Mouse (Mus musculus): Measurements from ENCODE around the gene Gabbr2. TPM values are rescaled to one million over a fixed set of nuclear protein-coding genes. Genes with fewer than 3 reads are reported as not detected.
A peak's percentile ranks its signal among the peaks of the same experiment; 100 is the strongest.

Gene Gabbr2
- polyA plus RNA-seq, 1 experiment from 2014 or later: 5.0 TPM

GRCm38 (mm10) chr4:46736910-46737511 is 254.7 kb downstream of the Gabbr2 start:
- Histone ChIP-seq H3K4me3 (no peak overlapping the region), H3K9me3 (no peaks in the 10 kb centered on the region), H3K27ac (replicated peaks) (0 out of 2 replicates have a peak overlapping the region, but pooled peaks have one; percentile 9), H3K27me3 (peaks cover 6% of the 10 kb centered on the region; the same call in 1 of the 2 replicates), H3K4me1 (replicated peaks) (peaks cover 37% of the 10 kb centered on the region), H3K4me2 (no peak overlapping the region), H3K9ac (no peak overlapping the region), H3K36me3 (no peaks in the 10 kb centered on the region)
- WGBS: 41% methylated on average over 9 of the region's 9 CpGs
- no peak for ATAC-seq (ENCODE audit: low read depth)

DNA sequence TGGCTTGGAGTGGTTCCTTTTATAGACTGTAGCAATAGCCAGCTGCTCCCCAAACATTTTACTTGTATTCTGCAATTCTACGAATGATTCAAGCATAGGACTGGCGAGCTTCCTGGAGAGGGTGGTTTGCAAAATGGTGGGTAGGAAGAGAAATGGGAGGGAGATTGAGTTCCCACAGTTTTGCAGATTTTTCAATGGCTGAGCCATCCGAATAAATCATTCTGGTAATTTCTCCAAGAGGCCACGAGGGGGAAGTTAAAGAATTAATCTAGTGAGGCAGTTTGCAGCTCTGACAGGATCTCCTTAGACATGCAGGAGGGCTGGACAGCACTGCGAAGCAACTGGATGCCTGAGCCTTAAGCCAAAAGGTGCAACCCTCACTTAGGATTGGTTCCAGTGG is 256.8 kb downstream of the Gabbr2 start:
- Histone ChIP-seq H3K4me3 (no peak overlapping the region), H3K27ac (replicated peaks) (no peak overlapping the region), H3K9ac (no peak overlapping the region), H3K27me3 (peaks cover 6% of the 10 kb centered on the region; the same call in 1 of the 2 replicates), H3K4me1 (replicated peaks) (peaks cover 49% of the 10 kb centered on the region), H3K36me3 (no peaks in the 10 kb centered on the region), H3K4me2 (no peak overlapping the region), H3K9me3 (no peaks in the 10 kb centered on the region)
- 55% methylated on average over 5 of the region's 5 CpGs for WGBS
- no peak for ATAC-seq (ENCODE audit: low read depth)

GRCm38 (mm10) chr4:46731590-46731989 is 260.1 kb downstream of the Gabbr2 start:
- no peak overlapping the region for H3K4me2 ChIP-seq
- ATAC-seq (ENCODE audit: low read depth): no peak
- H3K9me3 ChIP-seq: no peaks in the 10 kb centered on the region
- H3K27ac ChIP-seq (replicated peaks): peak overlapping the region; percentile 71
- peaks cover 6% of the 10 kb centered on the region; the same call in 1 of the 2 replicates for H3K27me3 ChIP-seq
- 8% methylated on average over 8 of the region's 8 CpGs for WGBS
- H3K4me3 ChIP-seq: no peak overlapping the region
- H3K36me3 ChIP-seq: no peaks in the 10 kb centered on the region
- H3K9ac ChIP-seq: 0 out of 2 replicates have a peak overlapping the region, but pooled peaks have one; percentile 26
- peaks cover 55% of the 10 kb centered on the region for H3K4me1 ChIP-seq (replicated peaks)

- 0 out of 2 replicates have a peak overlapping the region, but pooled peaks have one; percentile 1 for H3K27ac ChIP-seq (replicated peaks)
Observed at GRCm38 (mm10) chr4:46729306-46730042, 262.2 kb downstream of the Gabbr2 start.

DNA sequence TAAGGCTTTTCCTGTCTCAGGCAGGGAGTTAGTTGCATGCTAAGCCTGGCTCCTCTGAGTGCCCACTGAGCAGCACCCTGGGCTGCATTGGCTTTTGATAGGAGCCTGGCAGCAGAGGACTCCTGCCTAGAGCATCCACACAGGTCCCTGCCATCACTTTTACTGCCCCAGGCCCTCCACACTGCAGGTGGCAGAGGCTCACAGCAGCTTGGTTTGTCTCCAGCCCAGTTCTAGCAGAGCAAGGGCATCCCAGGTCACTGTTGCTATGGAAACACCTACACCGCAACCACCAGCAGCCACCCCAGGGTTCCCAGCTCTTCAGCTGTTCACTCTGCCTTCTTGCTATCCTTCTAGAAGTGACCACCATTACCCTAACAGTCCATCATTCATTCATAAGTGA is 263.4 kb downstream of the Gabbr2 start:
- Histone ChIP-seq H3K9me3 (no peaks in the 10 kb centered on the region), H3K27me3 (no peaks in the 10 kb centered on the region; the same call in 1 of the 2 replicates), H3K4me2 (no peak overlapping the region), H3K27ac (replicated peaks) (0 out of 2 replicates have a peak overlapping the region, but pooled peaks have one; percentile 33), H3K4me3 (no peak overlapping the region), H3K4me1 (replicated peaks) (peaks cover 42% of the 10 kb centered on the region), H3K36me3 (no peaks in the 10 kb centered on the region), H3K9ac (peak overlapping the region; percentile 3; the same call in 1 of the 2 replicates)
- ATAC-seq (ENCODE audit: low read depth): peak; percentile 40
- WGBS: 5% methylated on average over 1 of the region's 1 CpGs

More at GRCm38 (mm10) chr4:46729306-46730042, 262.2 kb downstream of the Gabbr2 start:
- ATAC-seq (ENCODE audit: low read depth): 0 out of 2 replicates have a peak, but pooled peaks have one; percentile 28
- Histone ChIP-seq H3K4me2 (no peak overlapping the region), H3K27me3 (peaks cover 6% of the 10 kb centered on the region; the same call in 1 of the 2 replicates), H3K36me3 (no peaks in the 10 kb centered on the region), H3K9me3 (no peaks in the 10 kb centered on the region), H3K4me3 (no peak overlapping the region), H3K9ac (no peak overlapping the region), H3K4me1 (replicated peaks) (peaks cover 42% of the 10 kb centered on the region)
- WGBS: 47% methylated on average over 9 of the region's 9 CpGs

- no peaks in the 10 kb centered on the region; the same call in 1 of the 2 replicates for H3K27me3 ChIP-seq
- H3K36me3 ChIP-seq: no peaks in the 10 kb centered on the region
- WGBS: 86% methylated on average over 11 of the region's 11 CpGs
- no peak for ATAC-seq (ENCODE audit: low read depth)
- H3K4me1 ChIP-seq (replicated peaks): peaks cover 39% of the 10 kb centered on the region
- H3K9ac ChIP-seq: no peak overlapping the region
- H3K27ac ChIP-seq (replicated peaks): no peak overlapping the region
- no peak overlapping the region for H3K4me2 ChIP-seq
- H3K9me3 ChIP-seq: no peaks in the 10 kb centered on the region
- H3K4me3 ChIP-seq: no peak overlapping the region
Observed at GRCm38 (mm10) chr4:46727153-46727552, 264.5 kb downstream of the Gabbr2 start.

GRCm38 (mm10) chr4:46720821-46721557 is 270.7 kb downstream of the Gabbr2 start:
- no peaks in the 10 kb centered on the region for H3K4me1 ChIP-seq (replicated peaks)
- H3K4me3 ChIP-seq: no peak overlapping the region
- H3K9me3 ChIP-seq: no peaks in the 10 kb centered on the region
- no peak overlapping the region for H3K27ac ChIP-seq (replicated peaks)
- WGBS: 87% methylated on average over 16 of the region's 16 CpGs
- H3K4me2 ChIP-seq: no peak overlapping the region
- H3K36me3 ChIP-seq: no peaks in the 10 kb centered on the region
- no peak for ATAC-seq (ENCODE audit: low read depth)
- H3K9ac ChIP-seq: no peak overlapping the region
- no peaks in the 10 kb centered on the region; the same call in 1 of the 2 replicates for H3K27me3 ChIP-seq

DNA sequence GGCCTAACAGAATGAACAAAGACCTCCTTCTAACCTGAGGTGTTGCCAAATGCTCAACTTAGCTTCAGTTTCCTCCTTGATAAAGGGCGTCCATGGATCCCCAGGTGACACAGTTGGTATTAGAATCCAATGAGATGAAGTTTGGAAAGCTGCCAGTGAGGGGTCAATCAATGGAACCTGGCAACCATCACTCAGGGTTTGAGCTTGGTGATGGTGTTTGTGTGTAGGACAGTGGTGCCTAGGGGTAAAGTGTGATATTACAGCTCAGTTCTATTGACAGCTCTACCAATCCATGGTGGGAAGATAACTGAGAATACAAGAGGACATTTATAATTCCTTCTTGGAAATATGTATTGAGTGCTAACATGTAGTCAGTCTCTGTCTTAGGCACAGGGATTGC is 271.6 kb downstream of the Gabbr2 start:
- no peak for ATAC-seq (ENCODE audit: low read depth)
- Histone ChIP-seq H3K27me3 (no peaks in the 10 kb centered on the region), H3K4me3 (no peak overlapping the region), H3K36me3 (no peaks in the 10 kb centered on the region), H3K9me3 (no peaks in the 10 kb centered on the region), H3K27ac (replicated peaks) (no peak overlapping the region), H3K4me1 (replicated peaks) (no peaks in the 10 kb centered on the region), H3K4me2 (no peak overlapping the region), H3K9ac (no peak overlapping the region)
- 62% methylated on average over 1 of the region's 1 CpGs for WGBS

DNA sequence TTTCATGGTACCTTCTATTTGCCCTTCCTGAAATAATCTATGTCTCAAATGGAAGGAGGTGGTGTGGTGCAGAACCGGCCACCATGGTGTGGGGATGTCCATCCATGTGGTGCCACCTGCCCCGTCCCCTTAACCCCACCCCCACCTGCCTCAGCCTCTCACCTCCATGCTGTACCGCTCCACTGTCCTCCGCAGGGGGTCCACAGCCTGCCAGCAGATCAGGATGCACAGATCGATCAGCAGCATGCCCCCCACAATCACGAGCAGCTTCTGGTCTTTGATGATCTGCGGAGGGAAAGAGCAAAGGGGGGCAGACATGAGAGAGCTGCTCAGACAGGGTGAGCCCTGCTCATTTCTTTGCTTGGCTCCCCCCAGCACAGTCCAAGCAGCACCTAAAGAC is 273.0 kb downstream of the Gabbr2 start:
- H3K4me2 ChIP-seq: no peak overlapping the region
- no peaks in the 10 kb centered on the region for H3K4me1 ChIP-seq (replicated peaks)
- no peaks in the 10 kb centered on the region for H3K9me3 ChIP-seq
- no peak overlapping the region for H3K27ac ChIP-seq (replicated peaks)
- H3K27me3 ChIP-seq: no peaks in the 10 kb centered on the region
- ATAC-seq (ENCODE audit: low read depth): no peak
- peaks cover 5% of the 10 kb centered on the region; the same call in 1 of the 2 replicates for H3K36me3 ChIP-seq
- WGBS: 35% methylated on average over 7 of the region's 7 CpGs
- no peak overlapping the region for H3K9ac ChIP-seq
- no peak overlapping the region for H3K4me3 ChIP-seq

DNA sequence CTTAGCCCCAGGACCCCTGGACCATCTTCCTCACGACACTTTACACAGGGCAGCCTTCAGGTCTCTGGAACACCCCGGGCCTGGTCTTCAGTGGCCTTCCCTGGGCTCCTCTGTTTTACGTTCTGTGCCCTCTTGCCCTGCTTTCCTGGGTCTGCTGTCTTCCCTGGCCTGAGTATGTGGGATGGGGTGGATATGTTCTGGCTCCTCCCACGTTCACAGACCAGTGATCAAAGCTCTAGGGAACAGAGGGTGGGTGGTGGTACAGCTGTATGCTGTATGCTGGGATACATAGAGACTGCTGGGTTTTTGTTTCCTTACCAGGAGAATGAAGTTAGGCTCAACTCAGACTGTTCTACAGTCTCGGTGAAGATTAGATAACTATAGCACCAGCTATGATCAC is 274.5 kb downstream of the Gabbr2 start:
- H3K9ac ChIP-seq: no peak overlapping the region
- H3K27me3 ChIP-seq: no peaks in the 10 kb centered on the region
- H3K27ac ChIP-seq (replicated peaks): no peak overlapping the region
- no peak for ATAC-seq (ENCODE audit: low read depth)
- 39% methylated on average over 5 of the region's 5 CpGs for WGBS
- peaks cover 12% of the 10 kb centered on the region; the same call in 1 of the 2 replicates for H3K36me3 ChIP-seq
- no peak overlapping the region for H3K4me2 ChIP-seq
- no peak overlapping the region for H3K4me3 ChIP-seq
- no peaks in the 10 kb centered on the region for H3K4me1 ChIP-seq (replicated peaks)
- H3K9me3 ChIP-seq: no peaks in the 10 kb centered on the region

GRCm38 (mm10) chr4:46716361-46716760 is 275.3 kb downstream of the Gabbr2 start:
- no peak for ATAC-seq (ENCODE audit: low read depth)
- 7% methylated on average over 1 of the region's 1 CpGs for WGBS
- H3K9me3 ChIP-seq: no peaks in the 10 kb centered on the region
- H3K4me3 ChIP-seq: no peak overlapping the region
- no peaks in the 10 kb centered on the region for H3K27me3 ChIP-seq
- no peak overlapping the region for H3K27ac ChIP-seq (replicated peaks)
- H3K4me2 ChIP-seq: no peak overlapping the region
- H3K4me1 ChIP-seq (replicated peaks): no peaks in the 10 kb centered on the region
- no peak overlapping the region for H3K9ac ChIP-seq
- H3K36me3 ChIP-seq: peaks cover 12% of the 10 kb centered on the region; the same call in 1 of the 2 replicates

DNA sequence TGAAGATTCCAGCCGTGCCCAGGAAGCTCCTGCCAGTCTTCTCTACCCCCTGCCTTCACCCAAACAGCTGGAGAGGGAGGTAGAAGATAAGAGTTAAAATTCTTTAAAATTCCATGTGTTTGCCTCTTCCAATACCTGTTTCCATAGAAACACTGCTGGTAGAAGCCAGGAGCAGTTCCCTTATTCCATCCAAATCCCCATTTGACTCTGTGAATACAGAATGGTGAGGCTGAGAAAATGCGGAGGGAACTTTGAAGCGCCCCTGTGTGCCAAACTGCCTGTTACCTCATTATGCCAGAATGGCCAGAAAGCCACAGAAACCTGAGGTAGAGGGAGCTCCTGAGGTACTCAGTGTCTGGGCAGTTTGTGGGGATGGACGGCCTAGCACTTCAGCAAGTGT is 281.1 kb downstream of the Gabbr2 start:
- ATAC-seq (ENCODE audit: low read depth): no peak
- Histone ChIP-seq H3K9me3 (no peaks in the 10 kb centered on the region), H3K27ac (replicated peaks) (no peak overlapping the region), H3K9ac (no peak overlapping the region), H3K4me2 (no peak overlapping the region), H3K36me3 (peaks cover 12% of the 10 kb centered on the region; the same call in 1 of the 2 replicates), H3K4me1 (replicated peaks) (0 out of 2 replicates have a peak, but pooled peaks cover 10% of the 10 kb centered on the region), H3K4me3 (no peak overlapping the region), H3K27me3 (no peaks in the 10 kb centered on the region)
- 61% methylated on average over 4 of the region's 4 CpGs for WGBS

Data from neural tube, embryonic 13.5 days (tissue).